Mouse (Mus musculus): ENCODE measurements around the gene Gm20425. TPM values are rescaled to one million over a fixed set of nuclear protein-coding genes. Genes with fewer than 3 reads are reported as not detected.
A peak's percentile ranks its signal among the peaks of the same experiment; 100 is the strongest.

Gene Gm20425
- 1 to 10 TPM; 6.6 to 7.1 TPM for total RNA-seq (2021)
- long read RNA-seq, experiment 1, partial matches to known transcripts = 2 of 2 reads
- long read RNA-seq, experiment 1, other reads (novel, unspliced or antisense) = 0 of 2 reads
- long read RNA-seq, experiment 2 = 0 reads

GRCm38 (mm10) chr9:103230151-103230951, at the start of gene Gm20425, which contains the start of gene Trf:
Gene Gm20425 (minus strand): TSS chr9:103230307.
Gene Trf (minus strand): TSS chr9:103230444.
- intact Hi-C loops (cut with DNase I) = no loop called here
- peak; percentile 49 to 53 for DNase-seq

GRCm38 (mm10) chr9:103276876-103277275, 46.8 kb upstream of the Gm20425 start:
- DNase-seq = no peak
- intact Hi-C loops (cut with DNase I) = no loop called here

DNA sequence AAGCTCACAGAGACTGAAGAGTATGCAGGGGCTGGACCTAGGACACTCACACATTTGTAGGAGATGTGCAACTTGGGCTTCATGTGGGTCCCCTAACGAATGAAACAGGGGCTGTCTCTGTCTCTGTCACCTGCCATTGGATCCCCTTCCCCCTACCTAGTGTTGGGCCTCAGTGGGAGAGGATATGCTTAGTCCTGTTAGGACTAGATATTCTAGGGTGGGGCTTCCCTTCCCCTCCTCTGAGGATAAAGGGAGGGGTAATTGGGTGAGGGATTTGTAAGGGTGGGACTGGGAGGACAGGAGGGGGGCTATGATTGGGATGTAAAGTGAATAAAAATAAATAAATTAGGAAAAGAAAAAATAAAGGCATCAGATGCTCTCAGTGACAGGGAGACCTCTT, 45.6 kb upstream of the Gm20425 start:
- intact Hi-C loops (cut with DNase I) = no loop called here
- DNase-seq = no peak

GRCm38 (mm10) chr9:103274819-103275218, 44.7 kb upstream of the Gm20425 start:
- no peak for DNase-seq
- intact Hi-C loops (cut with DNase I) = no loop called here

- intact Hi-C loops (cut with DNase I) = no loop called here
- no peak for DNase-seq
Measured at GRCm38 (mm10) chr9:103271104-103271503, 41.0 kb upstream of the Gm20425 start.

DNA sequence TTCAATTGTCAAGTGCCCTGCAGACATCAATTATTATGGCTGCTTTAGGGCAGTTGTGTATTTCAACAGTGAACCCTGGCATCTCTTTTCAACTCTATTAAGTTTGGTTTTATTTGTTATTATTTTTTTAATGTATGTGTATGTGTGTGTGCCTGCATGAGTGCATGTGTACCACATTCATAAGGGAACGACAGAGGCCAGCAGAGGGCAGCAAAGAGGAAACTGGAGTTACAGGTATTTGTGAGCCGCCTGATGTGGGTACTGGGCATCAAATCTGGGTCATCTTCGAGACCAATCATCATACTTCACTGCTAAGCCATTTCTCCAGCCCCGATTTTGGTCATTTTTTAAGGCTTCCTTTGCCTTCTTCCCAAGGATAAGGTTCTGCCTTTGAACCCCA, 35.7 kb upstream of the Gm20425 start:
- no peak for DNase-seq
- intact Hi-C loops (cut with DNase I) = no loop called here

- intact Hi-C loops (cut with DNase I) = no loop called here
- peak; percentile 18 to 49 for DNase-seq
Measured at GRCm38 (mm10) chr9:103252906-103253305, 22.8 kb upstream of the Gm20425 start.

GRCm38 (mm10) chr9:103248618-103249017, 18.5 kb upstream of the Gm20425 start:
- intact Hi-C loops (cut with DNase I) = no loop called here

DNA sequence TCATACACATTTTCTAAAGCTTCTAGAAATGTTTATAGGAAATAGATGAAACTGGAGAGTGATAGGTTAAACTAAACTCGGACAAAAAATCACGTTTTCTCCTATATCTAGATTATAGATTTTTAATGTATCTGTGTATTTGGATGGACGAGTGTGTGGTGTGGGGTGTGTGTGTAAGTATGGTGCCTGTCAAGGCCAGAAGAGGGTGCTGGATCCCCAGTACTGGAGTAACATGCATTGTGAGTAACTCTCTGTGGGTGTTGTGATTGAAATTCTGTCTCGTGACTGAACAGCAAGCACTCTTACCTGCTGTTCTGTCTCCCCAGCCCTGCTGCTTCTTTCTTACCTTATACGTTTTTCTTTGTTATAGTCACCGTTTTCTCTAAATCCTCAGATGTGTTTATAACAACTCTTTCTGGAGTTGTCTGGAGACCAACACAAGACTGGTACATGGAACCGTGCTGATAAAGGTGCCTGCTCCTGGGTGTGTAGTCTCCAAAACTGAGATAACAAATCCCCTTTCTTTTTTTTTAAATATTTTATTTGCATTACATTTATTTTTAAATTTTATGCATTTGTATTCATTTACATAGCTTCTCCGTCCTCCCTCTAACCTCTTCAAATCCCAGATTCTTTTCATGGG, 16.5 kb upstream of the Gm20425 start:
- DNase-seq = no peak
- intact Hi-C loops (cut with DNase I) = no loop called here

More at GRCm38 (mm10) chr9:103248618-103249017, 18.5 kb upstream of the Gm20425 start:
- no peak for DNase-seq

DNA sequence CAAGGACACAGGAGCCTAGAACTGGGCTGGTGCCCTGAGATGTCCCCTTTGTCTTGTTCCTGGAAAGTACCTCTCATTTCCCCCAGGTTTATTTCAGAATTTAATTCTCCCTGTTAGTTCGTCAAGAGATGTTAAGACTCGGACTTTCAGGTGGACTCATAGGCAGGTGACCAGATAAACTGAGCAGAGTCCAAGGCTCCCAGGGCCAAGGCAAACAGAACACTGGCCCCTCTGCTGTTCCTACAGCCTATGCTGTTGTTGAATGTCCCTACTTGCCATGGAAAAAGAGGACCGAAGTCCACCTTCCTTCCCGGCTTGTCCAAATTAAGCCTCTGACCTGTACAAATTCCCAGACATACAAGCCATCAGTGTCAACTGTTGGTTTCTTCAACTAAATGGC, 13.5 kb upstream of the Gm20425 start:
- intact Hi-C loops (cut with DNase I) = no loop called here
- DNase-seq = no peak

DNA sequence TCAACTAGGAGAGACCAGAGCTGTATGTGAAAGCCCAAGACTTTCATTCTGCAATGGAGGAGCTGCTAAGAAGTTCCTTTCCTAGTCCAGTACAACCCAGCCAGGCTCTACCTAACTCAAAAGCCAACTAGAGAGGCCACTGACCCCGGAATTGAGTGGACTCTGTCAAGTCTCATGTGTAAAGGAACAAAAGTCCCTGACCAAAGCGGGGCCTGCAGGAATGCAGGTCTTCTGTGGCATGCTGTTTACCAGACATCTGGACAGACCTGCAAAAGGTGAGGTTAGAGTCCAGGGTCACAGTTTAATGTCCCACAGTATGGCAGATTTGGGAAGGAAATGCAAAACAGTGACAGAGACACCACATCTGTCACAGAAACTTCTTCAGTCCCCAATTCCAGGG, 11.1 kb upstream of the Gm20425 start:
- DNase-seq = no peak
- intact Hi-C loops (cut with DNase I) = no loop called here

- intact Hi-C loops (cut with DNase I) = no loop called here
- no peak for DNase-seq
Measured at GRCm38 (mm10) chr9:103239471-103239870, 9.4 kb upstream of the Gm20425 start.

DNA sequence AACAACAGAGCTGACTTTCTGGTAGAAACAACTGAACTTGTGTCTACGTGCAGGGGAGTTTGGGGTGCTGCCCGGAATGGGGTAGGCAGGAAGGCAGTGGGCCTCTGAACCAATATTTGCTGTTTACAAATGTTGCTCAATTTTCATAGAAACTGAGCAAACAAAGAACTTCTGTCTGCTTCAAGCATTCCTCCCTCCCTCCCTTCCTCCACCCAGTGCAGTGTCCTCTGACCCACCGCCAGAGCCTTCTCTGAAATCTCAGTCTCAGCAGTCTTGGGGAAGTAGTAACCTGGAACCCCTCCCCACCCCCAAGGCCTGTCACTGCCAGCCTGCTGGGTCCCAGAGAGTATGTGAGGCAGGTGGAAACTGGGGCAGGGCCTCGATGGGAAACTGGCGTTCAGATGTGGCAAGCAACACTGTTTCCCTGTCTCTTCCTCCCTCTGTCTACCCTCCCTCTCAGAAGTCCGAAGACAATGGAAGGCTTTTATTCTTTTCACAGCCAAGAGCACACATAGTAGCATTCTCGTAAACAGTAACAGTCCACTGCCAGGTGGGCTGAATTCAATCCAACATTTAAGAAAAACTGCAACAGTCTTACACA, 4.6 kb upstream of the Gm20425 start:
- intact Hi-C loops (cut with DNase I) = no loop called here
- DNase-seq = no peak

DNA sequence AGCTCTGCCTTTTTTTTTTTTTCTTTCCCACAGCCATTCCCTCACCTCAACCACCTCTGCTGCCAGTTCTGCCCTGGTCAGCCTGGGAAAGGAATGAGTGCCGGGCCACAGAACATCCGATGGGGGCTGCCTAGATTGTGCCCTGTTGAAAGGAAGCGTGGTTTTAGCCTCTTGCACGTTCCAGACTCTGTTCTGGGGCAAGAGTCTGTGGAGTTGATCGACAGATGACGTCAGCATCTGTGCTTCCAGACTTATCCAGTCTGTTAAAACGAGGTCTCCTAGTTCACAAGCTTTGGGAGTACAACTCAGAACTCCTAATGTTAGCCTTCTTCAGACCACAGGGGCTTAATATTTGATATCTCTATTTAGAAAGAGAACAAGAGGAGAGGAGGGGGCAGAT, 4.0 kb upstream of the Gm20425 start:
- no peak for DNase-seq
- intact Hi-C loops (cut with DNase I) = no loop called here

- intact Hi-C loops (cut with DNase I) = no loop called here
- DNase-seq = no peak
Measured at GRCm38 (mm10) chr9:103233006-103233395, 2.9 kb upstream of the Gm20425 start.

- intact Hi-C loops (cut with DNase I) = no loop called here
- DNase-seq = no peak
Measured at GRCm38 (mm10) chr9:103232232-103233005, 2.3 kb upstream of the Gm20425 start.

DNA sequence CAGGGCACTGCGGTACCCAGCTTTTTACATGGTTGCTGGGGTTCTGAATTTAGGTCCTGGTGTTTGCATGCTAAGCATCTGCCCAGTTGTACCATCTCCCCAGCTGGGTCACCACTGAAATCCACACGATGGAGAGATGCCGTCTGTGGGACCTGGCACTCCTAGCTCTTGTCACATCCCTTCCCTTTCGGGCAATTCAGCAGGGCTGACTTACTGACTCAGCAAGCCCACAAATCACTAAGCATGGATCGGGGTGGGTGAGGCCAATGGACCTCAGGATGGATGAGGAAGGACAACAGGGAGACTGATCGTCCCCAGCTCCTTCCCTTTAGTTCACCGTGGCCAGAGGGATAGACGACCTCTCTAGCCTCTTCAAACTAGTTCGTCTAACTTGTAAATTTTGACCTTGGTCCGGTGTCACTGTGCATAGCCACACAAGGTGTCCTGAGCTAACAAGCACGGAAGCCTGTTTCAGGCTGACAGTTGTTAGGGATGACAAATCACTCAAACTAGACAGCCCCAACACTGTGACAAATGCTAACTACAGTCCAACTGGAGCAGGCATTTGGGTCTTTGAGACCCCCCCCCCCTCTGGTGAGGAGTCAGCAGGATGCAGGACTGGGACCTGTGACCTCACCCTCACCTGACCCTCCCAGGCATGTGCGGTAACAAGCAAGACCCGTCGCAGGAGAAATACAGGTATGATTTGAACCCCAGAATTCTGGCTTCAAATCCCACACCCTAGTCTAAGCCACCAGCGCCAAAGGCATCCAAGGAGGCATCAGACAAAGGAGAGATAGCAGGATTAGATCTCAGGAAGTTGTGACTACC, 855 bp downstream of the Gm20425 start:
- no peak for DNase-seq
- intact Hi-C loops (cut with DNase I) = loop anchor here (5.0 kb wide), 1 partner anchor 73 kb away; no protein-coding TSS in a partner anchor

GRCm38 (mm10) chr9:103228370-103229003, 1.6 kb downstream of the Gm20425 start:
- intact Hi-C loops (cut with DNase I) = loop anchor here (5.0 kb wide), 1 partner anchor 74 kb away; no protein-coding TSS in a partner anchor
- DNase-seq = no peak

GRCm38 (mm10) chr9:103227760-103228159, 2.3 kb downstream of the Gm20425 start:
- no peak for DNase-seq
- intact Hi-C loops (cut with DNase I) = loop anchor here (5.0 kb wide), 1 partner anchor 75 kb away; no protein-coding TSS in a partner anchor
